Mouse (Mus musculus): ENCODE measurements around the gene Akt3. TPM values are rescaled to one million over a fixed set of nuclear protein-coding genes. Genes with fewer than 3 reads are reported as not detected.

Akt3 gene
- polyA plus RNA-seq, 1 experiment = 46.6 TPM

DNA sequence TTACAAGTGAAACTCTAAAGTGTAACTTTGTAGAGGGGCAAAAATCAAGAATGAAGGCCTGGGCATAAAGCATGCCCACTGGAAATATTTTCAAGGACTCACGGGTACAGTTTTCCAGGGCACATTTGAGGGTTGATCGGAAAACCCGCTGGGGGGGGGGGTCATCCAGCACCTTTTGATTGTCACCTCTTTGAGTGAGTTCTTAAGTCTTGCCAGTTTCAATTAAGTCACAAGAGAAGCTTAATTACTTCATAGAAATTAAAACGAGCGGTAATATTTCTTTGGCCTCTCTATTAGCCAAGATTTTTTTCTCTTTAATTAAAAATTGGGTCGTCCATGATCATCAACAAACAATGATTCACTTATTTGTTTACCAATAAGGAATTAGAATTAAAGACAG is 260.7 kb downstream of the Akt3 start:
- Histone ChIP-seq H3K27ac (ENCODE audit: insufficient read depth, low read length) (no peak overlapping the region), H3K4me1 (ENCODE audit: control insufficient read depth, insufficient read depth, low read length) (peaks cover 7% of the 10 kb centered on the region; the same call in 1 of the 2 replicates), H3K4me3 (ENCODE audit: insufficient read depth, low read length) (no peak overlapping the region)
- TF ChIP-seq POLR2A (IDR thresholded peaks at IDR 0.05; ENCODE audit: extremely low read depth, insufficient read depth, low read length) (no peak), CTCF (IDR thresholded peaks at IDR 0.05; ENCODE audit: extremely low read depth, insufficient read depth, low read length) (no peak)

DNA sequence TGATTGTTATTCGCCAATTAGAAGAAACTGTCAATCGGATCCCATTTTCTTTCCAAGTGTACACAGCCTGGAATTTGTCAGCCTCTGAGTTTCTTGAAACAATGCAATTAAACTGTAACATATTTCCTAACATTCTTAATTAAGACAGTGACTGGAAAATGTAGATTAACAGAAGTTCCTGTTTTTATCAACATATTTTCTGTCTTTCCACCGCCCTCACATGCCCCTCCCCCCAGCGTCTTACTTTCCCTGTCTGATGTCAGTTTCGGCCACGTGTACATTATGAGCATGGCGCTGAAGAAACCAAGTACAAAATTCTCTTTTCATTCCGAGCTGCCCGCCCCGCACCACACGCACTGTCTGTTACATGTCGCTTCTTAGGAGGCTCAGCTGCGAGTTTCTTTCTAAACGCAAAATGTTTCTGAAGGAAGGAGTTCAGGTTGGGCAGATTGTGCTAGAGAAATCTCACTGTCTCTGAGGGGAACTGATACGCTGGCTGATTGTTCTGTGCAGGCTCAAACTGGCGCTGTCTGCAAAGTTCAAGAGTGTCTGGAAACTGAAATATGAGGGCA is 261.3 kb downstream of the Akt3 start:
- no peak for TF ChIP-seq CTCF (IDR thresholded peaks at IDR 0.05; ENCODE audit: extremely low read depth, insufficient read depth, low read length)
- Histone ChIP-seq H3K27ac (ENCODE audit: insufficient read depth, low read length) (no peak overlapping the region), H3K4me1 (ENCODE audit: control insufficient read depth, insufficient read depth, low read length) (peaks cover 7% of the 10 kb centered on the region; the same call in 1 of the 2 replicates), H3K4me3 (ENCODE audit: insufficient read depth, low read length) (no peak overlapping the region)

GRCm38 (mm10) chr1:176996166-176996565 is 261.8 kb downstream of the Akt3 start:
- peaks cover 7% of the 10 kb centered on the region; the same call in 1 of the 2 replicates for H3K4me1 ChIP-seq (ENCODE audit: control insufficient read depth, insufficient read depth, low read length)
- no peak for TF ChIP-seq CTCF (IDR thresholded peaks at IDR 0.05; ENCODE audit: extremely low read depth, insufficient read depth, low read length)
- no peak for TF ChIP-seq POLR2A (IDR thresholded peaks at IDR 0.05; ENCODE audit: extremely low read depth, insufficient read depth, low read length)

GRCm38 (mm10) chr1:176995419-176995775 is 262.6 kb downstream of the Akt3 start:
- Histone ChIP-seq H3K27ac (ENCODE audit: insufficient read depth, low read length) (no peak overlapping the region), H3K4me1 (ENCODE audit: control insufficient read depth, insufficient read depth, low read length) (peaks cover 7% of the 10 kb centered on the region; the same call in 1 of the 2 replicates), H3K4me3 (ENCODE audit: insufficient read depth, low read length) (no peak overlapping the region)
- TF ChIP-seq CTCF (IDR thresholded peaks at IDR 0.05; ENCODE audit: extremely low read depth, insufficient read depth, low read length) (no peak), POLR2A (IDR thresholded peaks at IDR 0.05; ENCODE audit: extremely low read depth, insufficient read depth, low read length) (no peak)

More at GRCm38 (mm10) chr1:176996166-176996565, 261.8 kb downstream of the Akt3 start:
- no peak overlapping the region for H3K27ac ChIP-seq (ENCODE audit: insufficient read depth, low read length)
- H3K4me3 ChIP-seq (ENCODE audit: insufficient read depth, low read length) = no peak overlapping the region

DNA sequence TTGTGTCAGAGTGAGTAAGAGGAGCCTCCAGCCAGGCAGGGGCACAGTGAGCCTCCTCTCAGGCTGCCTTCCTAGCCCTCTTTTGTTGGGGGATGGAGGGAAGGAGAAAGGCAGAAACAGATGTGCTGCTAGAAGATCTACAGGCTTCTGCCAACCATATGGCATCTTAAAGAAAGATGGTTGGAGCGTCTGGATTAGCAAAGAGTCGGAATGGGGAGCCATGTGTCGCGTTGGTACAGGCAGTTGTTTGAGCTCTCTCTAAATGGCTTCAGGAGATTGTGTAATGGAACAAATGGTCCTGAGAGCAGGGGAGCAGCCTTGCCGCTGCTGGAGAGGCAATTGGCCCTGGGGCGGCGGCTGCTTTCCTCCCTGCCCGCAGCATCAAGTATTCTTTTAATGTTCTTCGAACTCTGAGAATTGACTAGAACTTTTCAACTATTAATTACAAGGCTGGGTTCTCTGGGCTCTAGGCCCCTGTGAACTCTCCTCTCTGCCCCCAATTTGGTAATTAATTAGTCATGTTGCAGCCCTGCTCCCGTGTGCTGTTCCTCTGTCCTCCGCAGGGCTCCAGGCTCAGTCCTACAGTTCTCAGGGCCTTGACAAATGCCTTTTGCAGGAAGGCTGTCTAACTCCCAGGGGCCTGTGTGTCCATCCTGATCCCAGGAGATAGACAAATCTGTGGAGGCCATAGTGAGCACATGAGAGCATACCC is 263.1 kb downstream of the Akt3 start:
- H3K4me1 ChIP-seq (ENCODE audit: control insufficient read depth, insufficient read depth, low read length) = peaks cover 7% of the 10 kb centered on the region; the same call in 1 of the 2 replicates
- TF ChIP-seq POLR2A (IDR thresholded peaks at IDR 0.05; ENCODE audit: extremely low read depth, insufficient read depth, low read length) (no peak), CTCF (IDR thresholded peaks at IDR 0.05; ENCODE audit: extremely low read depth, insufficient read depth, low read length) (no peak)

DNA sequence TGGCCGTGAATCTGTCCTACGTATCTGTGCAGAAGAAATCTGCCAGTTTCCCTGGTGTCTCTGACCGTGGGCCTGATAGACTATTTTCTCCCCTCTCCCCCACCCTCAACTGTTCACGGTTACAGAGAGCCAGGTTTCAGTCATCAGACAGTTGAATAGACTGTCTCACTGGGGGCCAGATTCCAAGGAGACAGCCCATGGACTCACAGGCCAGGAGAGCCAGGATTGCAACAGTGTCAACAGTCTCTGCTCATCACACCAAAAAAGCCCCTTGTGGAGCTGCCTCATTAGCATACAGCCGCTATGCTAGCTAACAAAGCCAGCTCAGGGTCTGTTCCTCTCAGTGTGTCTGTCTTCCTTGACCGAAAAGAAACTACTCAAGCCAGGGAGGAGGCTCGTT is 263.9 kb downstream of the Akt3 start:
- TF ChIP-seq POLR2A (IDR thresholded peaks at IDR 0.05; ENCODE audit: extremely low read depth, insufficient read depth, low read length) = no peak
- TF ChIP-seq CTCF (IDR thresholded peaks at IDR 0.05; ENCODE audit: extremely low read depth, insufficient read depth, low read length) = no peak
- Histone ChIP-seq H3K27ac (ENCODE audit: insufficient read depth, low read length) (peak overlapping the region; percentile 77), H3K4me3 (ENCODE audit: insufficient read depth, low read length) (no peak overlapping the region), H3K4me1 (ENCODE audit: control insufficient read depth, insufficient read depth, low read length) (peaks cover 7% of the 10 kb centered on the region; the same call in 1 of the 2 replicates)

More for the DNA sequence above, 263.1 kb downstream of the Akt3 start:
- Histone ChIP-seq H3K27ac (ENCODE audit: insufficient read depth, low read length) (no peak overlapping the region), H3K4me3 (ENCODE audit: insufficient read depth, low read length) (no peak overlapping the region)

DNA sequence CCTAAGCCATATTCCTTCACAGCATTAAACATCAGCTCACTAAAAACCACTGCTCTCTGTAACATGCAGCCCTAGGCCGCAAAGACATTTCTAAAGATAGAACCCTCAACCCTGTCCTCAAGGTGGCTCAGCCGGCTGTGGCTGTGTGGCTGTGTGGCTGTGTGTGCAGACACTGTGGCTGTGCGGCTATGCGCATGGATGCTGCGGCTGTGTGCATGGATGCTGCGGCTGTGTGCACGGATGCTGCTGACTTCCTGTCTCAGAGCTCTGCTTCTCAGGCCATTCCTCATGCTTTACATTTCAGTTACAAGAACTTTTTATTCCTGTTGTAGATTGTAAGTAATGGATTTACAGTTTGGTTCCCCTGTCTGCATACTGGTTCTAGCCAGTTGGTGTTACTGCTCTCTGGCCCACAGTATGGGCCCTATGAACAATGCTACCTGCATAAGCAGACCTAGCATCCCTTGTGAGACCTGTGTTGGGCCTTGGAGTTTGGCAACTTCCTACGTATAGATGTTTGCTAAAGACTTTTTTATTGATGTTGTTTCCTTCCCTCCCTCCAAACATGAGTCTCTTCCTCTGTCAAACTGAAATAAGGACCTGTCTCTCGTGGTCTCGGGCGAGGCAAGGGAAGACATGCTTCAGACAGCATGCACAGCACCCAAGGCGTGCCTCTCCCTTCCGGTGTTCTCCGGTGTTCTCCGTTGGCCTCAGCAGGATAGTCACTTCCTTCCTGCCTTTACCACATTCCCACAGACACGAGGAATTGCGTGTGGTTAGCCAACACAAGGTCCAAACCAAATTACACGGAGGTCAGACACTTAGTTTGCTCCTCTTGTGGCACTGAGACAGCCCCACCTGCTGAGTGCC is 264.6 kb downstream of the Akt3 start:
- TF ChIP-seq POLR2A (IDR thresholded peaks at IDR 0.05; ENCODE audit: extremely low read depth, insufficient read depth, low read length) = no peak
- Histone ChIP-seq H3K4me1 (ENCODE audit: control insufficient read depth, insufficient read depth, low read length) (peaks cover 6% of the 10 kb centered on the region; the same call in 1 of the 2 replicates), H3K4me3 (ENCODE audit: insufficient read depth, low read length) (no peak overlapping the region), H3K27ac (ENCODE audit: insufficient read depth, low read length) (peak overlapping the region; percentile 77; the same call in 1 of the 2 replicates)

DNA sequence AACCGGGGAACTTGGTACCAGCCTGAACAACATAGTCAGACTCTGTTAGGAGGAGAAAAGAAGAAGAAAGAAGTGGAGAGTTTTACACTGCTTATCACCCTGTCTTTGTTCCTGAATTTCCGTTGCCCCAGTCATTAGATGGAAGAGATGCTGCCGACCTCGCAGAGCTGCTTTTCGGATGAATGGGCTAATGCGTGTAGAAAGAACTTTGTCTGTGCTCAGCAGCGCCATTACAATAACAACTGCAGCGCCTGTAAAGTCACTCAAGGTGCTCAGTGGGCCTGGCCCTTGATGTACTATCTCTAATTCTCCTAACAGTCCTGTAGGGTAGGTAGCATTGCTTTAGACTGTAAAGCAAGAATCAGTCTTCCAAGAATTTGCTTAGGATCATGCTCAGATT is 265.5 kb downstream of the Akt3 start:
- TF ChIP-seq CTCF (IDR thresholded peaks at IDR 0.05; ENCODE audit: extremely low read depth, insufficient read depth, low read length) = no peak

GRCm38 (mm10) chr1:176991473-176991872 is 266.5 kb downstream of the Akt3 start:
- TF ChIP-seq CTCF (IDR thresholded peaks at IDR 0.05; ENCODE audit: extremely low read depth, insufficient read depth, low read length) (no peak), POLR2A (IDR thresholded peaks at IDR 0.05; ENCODE audit: extremely low read depth, insufficient read depth, low read length) (no peak)
- Histone ChIP-seq H3K4me3 (ENCODE audit: insufficient read depth, low read length) (no peak overlapping the region), H3K4me1 (ENCODE audit: control insufficient read depth, insufficient read depth, low read length) (peaks cover 10% of the 10 kb centered on the region), H3K27ac (ENCODE audit: insufficient read depth, low read length) (no peak overlapping the region)

More for the DNA sequence above, 265.5 kb downstream of the Akt3 start:
- no peak overlapping the region for H3K27ac ChIP-seq (ENCODE audit: insufficient read depth, low read length)
- H3K4me3 ChIP-seq (ENCODE audit: insufficient read depth, low read length) = no peak overlapping the region
- peaks cover 6% of the 10 kb centered on the region; the same call in 1 of the 2 replicates for H3K4me1 ChIP-seq (ENCODE audit: control insufficient read depth, insufficient read depth, low read length)

All from cortical plate, adult 2 months (tissue).